Mouse (Mus musculus): ENCODE data around the gene Lrrc28.

GRCm38 (mm10) chr7:67468802-67469408 lies 176.2 kb downstream of the Lrrc28 start:
- no peak for TF ChIP-seq CTCF (IDR thresholded peaks at IDR 0.05 in 2 of 3, conservative IDR thresholded peaks at IDR 0.05 in 1 of 3; ENCODE audit: control insufficient read depth in 1 of 3, insufficient read depth in 1 of 3, low read depth in 2 of 3, low read length in 3 of 3, poor library complexity in 1 of 3, severe bottlenecking in 1 of 3)
- TF ChIP-seq POLR2A (IDR thresholded peaks at IDR 0.05; ENCODE audit: control insufficient read depth in 1 of 2, insufficient read depth in 1 of 2, low read depth in 1 of 2, low read length in 2 of 2, poor library complexity in 1 of 2) = no peak
- TF ChIP-seq ETS1 (IDR thresholded peaks at IDR 0.05; ENCODE audit: low read depth, low read length) = no peak
- TF ChIP-seq KAT2A (conservative IDR thresholded peaks at IDR 0.05; ENCODE audit: low read depth, low read length) = no peak
- no peak for TF ChIP-seq CHD1 (IDR thresholded peaks at IDR 0.05; ENCODE audit: low read depth, low read length)
- no peak for TF ChIP-seq RAD21 (IDR thresholded peaks at IDR 0.05; ENCODE audit: low read depth, low read length)
- TF ChIP-seq USF1 (IDR thresholded peaks at IDR 0.05; ENCODE audit: low read depth, low read length) = no peak
- TF ChIP-seq RCOR1 (IDR thresholded peaks at IDR 0.05; ENCODE audit: low read depth, low read length) = no peak
- TF ChIP-seq TAL1 (IDR thresholded peaks at IDR 0.05; ENCODE audit: low read length) = no peak
- no peak for TF ChIP-seq MYB (IDR thresholded peaks at IDR 0.05; ENCODE audit: low read depth, low read length)
- no peak for TF ChIP-seq NRF1 (IDR thresholded peaks at IDR 0.05; ENCODE audit: insufficient read depth, low read depth, low read length, poor library complexity, severe bottlenecking)
